Mouse (Mus musculus) brain, embryonic 14.5 days (tissue): ENCODE results near the gene Nrxn2.

Source experiments
- CTCF ChIP-seq: fragments of 200-500 bp; IDR thresholded peaks from 2 replicates; pipeline ENCODE4 v1.5.1; 2012; ENCODE audit warnings: inconsistent platforms, mild to moderate bottlenecking, moderate library complexity, borderline replicate concordance; ENCODE audit not compliant: insufficient read depth, insufficient read length; ENCODE audit errors: extremely low read depth
- POLR2A ChIP-seq: fragments of 200-500 bp; IDR thresholded peaks from 2 replicates; pipeline ENCODE4 v1.6.1; 2012; ENCODE audit warnings: mild to moderate bottlenecking, inconsistent platforms, borderline replicate concordance; ENCODE audit not compliant: poor library complexity, insufficient read depth, insufficient read length, severe bottlenecking; ENCODE audit errors: extremely low read depth

DNA sequence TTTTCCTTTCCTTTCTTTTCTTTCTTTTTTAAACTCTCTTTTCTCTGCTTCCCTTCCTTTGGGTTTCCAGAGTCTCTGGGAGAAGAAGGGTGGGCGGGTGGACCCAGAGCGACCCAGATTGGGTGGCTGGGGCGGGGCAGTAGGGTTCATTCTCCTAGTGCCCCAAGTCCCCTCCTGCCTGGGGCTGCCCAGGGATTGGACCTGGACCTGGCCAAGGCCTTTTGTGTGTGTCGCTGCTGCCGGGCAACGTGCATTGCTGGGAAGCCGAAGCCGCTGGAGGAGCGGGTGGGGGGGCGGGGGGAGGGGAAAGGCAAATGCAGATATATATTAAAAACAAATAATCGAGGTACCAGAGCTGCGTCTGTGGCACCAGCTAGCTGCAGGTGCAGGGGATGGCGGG is 114.1 kb downstream of the Nrxn2 start:
- TF ChIP-seq CTCF (no peak), POLR2A (no peak)
